10 mouse cellular contexts compared by ENCODE assay signal in genomic region chr1:191977187-191977586, GRCm38 (mm10). TPM values are rescaled to one million over a fixed set of nuclear protein-coding genes. Genes with fewer than 3 reads are reported as not detected.
DNase-seq lines count a peak whose midpoint lies in the region; ATAC-seq lines count a peak whose summit lies in the region.
"Had no signal": no experiment of that assay in that cellular context is flagged by ENCODE, and none has a peak within 500 bp of the region (broad histone marks: within the 10 kb centered on the region; RNA-seq: fewer than 3 reads in every experiment).

TSS of gene Rd3 (plus strand) at chr1:191977370.

- ATAC-seq in forebrain, embryonic 15.5 days (replicated peaks), result peak; percentile 78
- no peak for ATAC-seq in liver, embryonic 12.5 days

- peak; percentile 36 for DNase-seq in gastrocnemius, postnatal 14 days
- no peak for DNase-seq in gastrocnemius, adult 8-10 months (ENCODE audit: low spot score in 2 of 2)
- peak; percentile 79 for DNase-seq in MN1 (ENCODE audit: low spot score)
- DNase-seq in left cerebral cortex, postnatal 10 days (ENCODE audit: extremely low spot score in 1 of 2, low spot score in 2 of 2), result peak; percentile 41 to 85
- peak; percentile 76 for DNase-seq in retina, embryonic 14.5 days (ENCODE audit: low spot score)
- no peak for DNase-seq in natural killer cell, adult 2 months (ENCODE audit: low spot score in 2 of 2)

- no peaks in the 10 kb centered on the region for H3K27me3 ChIP-seq in forebrain, embryonic 15.5 days
- peaks cover 51% of the 10 kb centered on the region for H3K27me3 ChIP-seq in liver, embryonic 12.5 days (replicated peaks)
- H3K27me3 ChIP-seq: CH12.LX had no signal

- no peaks in the 10 kb centered on the region for H3K36me3 ChIP-seq in forebrain, embryonic 15.5 days
- H3K36me3 ChIP-seq in liver, embryonic 12.5 days, result no peaks in the 10 kb centered on the region
- H3K36me3 ChIP-seq: liver, embryonic 15.5 days had no signal

- no peak within 1 kb of the TSS for H3K27ac ChIP-seq in forebrain, embryonic 15.5 days (replicated peaks)
- H3K27ac ChIP-seq in liver, embryonic 12.5 days, result no peak within 1 kb of the TSS
- H3K27ac ChIP-seq: liver, embryonic 15.5 days had no signal

- no peak within 1 kb of the TSS for H3K4me2 ChIP-seq in forebrain, embryonic 15.5 days (replicated peaks)
- no peak within 1 kb of the TSS for H3K4me2 ChIP-seq in liver, embryonic 12.5 days
- H3K4me2 ChIP-seq: liver, embryonic 15.5 days had no signal

- no peak within 1 kb of the TSS for H3K9ac ChIP-seq in forebrain, embryonic 15.5 days (replicated peaks)
- no peak within 1 kb of the TSS for H3K9ac ChIP-seq in liver, embryonic 12.5 days
- H3K9ac ChIP-seq: liver, embryonic 15.5 days had no signal

- peaks cover 25% of the 10 kb centered on the region for H3K4me1 ChIP-seq in forebrain, embryonic 15.5 days
- H3K4me1 ChIP-seq in liver, embryonic 12.5 days, result no peaks in the 10 kb centered on the region
- H3K4me1 ChIP-seq: liver, embryonic 15.5 days had no signal

- intact Hi-C loops in gastrocnemius, postnatal 14 days (cut with DNase I; ENCODE audit: low total_unique reads), result no loop called here
- intact Hi-C loops in left cerebral cortex, postnatal 10 days (cut with DNase I), result loop anchor here (5.0 kb wide), 1 partner anchor 110 kb away; no protein-coding TSS in a partner anchor

- no peak within 1 kb of the TSS for H3K4me3 ChIP-seq in forebrain, embryonic 15.5 days
- no peak within 1 kb of the TSS for H3K4me3 ChIP-seq in liver, embryonic 12.5 days
- H3K4me3 ChIP-seq: liver, embryonic 15.5 days had no signal

- WGBS in forebrain, embryonic 15.5 days, result 26% methylated on average over 5 of the region's 5 CpGs
- WGBS in liver, embryonic 12.5 days (ENCODE audit: insufficient replicate concordance), result 58% methylated on average over 5 of the region's 5 CpGs

- H3K9me3 ChIP-seq in forebrain, embryonic 15.5 days, result no peaks in the 10 kb centered on the region
- no peaks in the 10 kb centered on the region for H3K9me3 ChIP-seq in liver, embryonic 12.5 days (replicated peaks)
- H3K9me3 ChIP-seq: liver, embryonic 15.5 days had no signal

RNA-seq across cellular contexts. Expression of gene Rd3, which starts in this region (rescaled TPM):
- under 1 TPM in 1 of 2 experiments, not detected in 1; 0.06 TPM for total RNA-seq in gastrocnemius, postnatal 14 days (2021)
- not detected for total RNA-seq in gastrocnemius, adult 8-10 months (2022)
- 0.96 and 3.1 TPM in 2 replicates for polyA plus RNA-seq in forebrain, embryonic 15.5 days (2015; fragmentation: Nextera tagmentation; extraction: Ambion mirVana)
- total RNA-seq in left cerebral cortex, postnatal 10 days (2021), result under 1 TPM; 0.36 to 0.58 TPM
- 0.13 and 0.19 TPM in 2 replicates for polyA plus RNA-seq in liver, embryonic 12.5 days (2016; fragmentation: Nextera tagmentation; extraction: Ambion mirVana)

Comparison
In these comparisons a context has a peak if more than half of its experiments do, and no peak if none do; other contexts are left out.
1. Peak in DNase-seq in gastrocnemius, postnatal 14 days; RNA of the gene not detected or under 1 TPM.
2. Peak in DNase-seq in left cerebral cortex, postnatal 10 days; RNA of the gene not detected or under 1 TPM.
3. DNase-seq: peak in MN1 (single experiment) and retina, embryonic 14.5 days (single experiment); none in gastrocnemius, adult 8-10 months (0 of 2) and natural killer cell, adult 2 months (0 of 2).